Mouse (Mus musculus): ENCODE results near the gene Tyw3.
"Not testable (repeated sequence)": the region's sequence is repeated elsewhere in the genome, so short reads cannot be mapped to it uniquely, and the experiment has no call there.

Tyw3 gene

DNA sequence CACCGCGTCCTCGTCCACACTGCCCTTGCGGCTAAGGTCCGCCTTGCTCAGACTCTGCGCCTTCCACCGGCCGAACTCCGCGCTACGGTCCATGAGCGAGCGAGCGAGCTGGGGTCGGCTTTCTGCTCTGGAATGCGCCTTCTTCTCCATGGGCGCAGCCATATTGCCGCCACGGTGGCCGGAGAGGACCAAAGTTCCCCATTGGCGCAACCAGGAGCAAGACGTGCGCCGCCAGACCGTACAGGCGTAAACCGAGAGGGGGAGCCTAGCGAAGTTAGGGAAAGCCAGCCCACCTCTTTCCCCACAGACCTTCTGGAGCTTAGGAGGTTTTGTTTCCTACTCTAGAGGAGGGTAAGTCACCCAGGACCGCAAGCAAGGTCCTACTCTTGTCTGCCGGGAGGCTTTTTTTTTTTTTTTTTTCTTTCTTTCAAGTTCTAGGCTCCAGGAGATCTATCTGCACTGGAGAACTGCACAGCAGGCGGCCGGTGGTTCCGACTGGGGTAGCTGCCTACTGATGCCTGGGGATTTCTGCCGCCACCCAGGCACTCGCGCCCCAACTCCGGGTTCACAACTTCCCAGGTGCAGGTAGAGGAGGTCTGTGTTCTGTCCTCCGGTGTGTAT lies at the start of gene Tyw3:
TSS of gene Tyw3 (minus strand) at position 171 of the 621 bp plus-strand sequence.
- DNase-seq: peak; percentile 96 to 97

DNA sequence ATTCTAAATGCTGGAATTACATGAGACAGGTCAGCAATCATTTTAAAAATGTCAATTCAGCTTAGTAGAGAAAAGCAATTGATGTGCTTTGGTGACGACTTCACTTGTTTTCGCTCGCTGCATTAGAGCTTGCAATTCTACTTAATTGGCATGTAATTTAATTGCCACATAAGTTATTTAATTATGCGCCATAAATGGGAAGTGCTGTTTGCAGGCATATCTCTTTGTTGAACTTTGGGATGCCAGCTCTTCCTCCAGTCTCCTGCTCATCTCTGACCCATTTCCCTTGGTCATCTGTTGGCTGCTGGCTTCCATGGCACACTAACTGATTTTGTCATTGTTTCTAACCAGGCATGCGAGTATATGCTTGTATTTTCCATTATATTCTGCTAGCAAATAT lies 36.2 kb upstream of the Tyw3 start:
- no peak for DNase-seq

DNA sequence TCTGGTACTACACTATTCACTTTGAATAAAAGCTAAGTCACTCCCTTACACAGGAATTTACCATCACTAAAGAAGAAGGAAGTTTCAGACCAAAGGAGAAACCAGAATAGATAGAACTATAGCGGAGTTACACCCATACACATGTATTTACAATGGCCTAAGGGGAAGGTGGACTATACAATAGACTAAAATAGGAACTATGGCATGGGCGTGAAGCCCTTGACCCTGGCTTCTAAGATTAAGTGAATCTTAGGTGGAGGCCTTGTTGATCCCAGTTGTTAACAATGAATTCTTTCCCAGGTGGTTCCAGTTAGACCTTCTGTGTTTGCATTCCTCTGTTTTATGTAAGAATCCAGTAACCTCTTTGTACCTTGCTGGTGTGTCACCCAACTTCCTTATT lies 34.4 kb upstream of the Tyw3 start:
- not testable (repeated sequence) for DNase-seq

DNA sequence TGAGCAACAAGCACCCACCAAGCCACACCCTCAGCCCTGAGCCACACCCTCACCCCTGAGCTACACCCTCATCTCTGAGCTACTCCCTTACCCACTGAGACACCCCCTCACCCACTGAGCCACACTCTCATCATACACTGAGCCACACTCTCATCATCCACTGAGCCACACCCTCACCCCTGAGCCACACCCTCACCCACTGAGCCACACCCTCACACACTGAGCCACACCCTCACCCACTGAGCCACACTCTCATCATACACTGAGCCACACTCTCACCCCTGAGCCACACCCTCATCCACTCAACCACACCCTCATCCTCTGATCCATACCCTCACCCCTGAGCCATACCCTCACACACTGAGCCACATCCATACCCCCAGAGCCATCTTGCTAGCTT lies 31.4 kb upstream of the Tyw3 start:
- DNase-seq: no peak

DNA sequence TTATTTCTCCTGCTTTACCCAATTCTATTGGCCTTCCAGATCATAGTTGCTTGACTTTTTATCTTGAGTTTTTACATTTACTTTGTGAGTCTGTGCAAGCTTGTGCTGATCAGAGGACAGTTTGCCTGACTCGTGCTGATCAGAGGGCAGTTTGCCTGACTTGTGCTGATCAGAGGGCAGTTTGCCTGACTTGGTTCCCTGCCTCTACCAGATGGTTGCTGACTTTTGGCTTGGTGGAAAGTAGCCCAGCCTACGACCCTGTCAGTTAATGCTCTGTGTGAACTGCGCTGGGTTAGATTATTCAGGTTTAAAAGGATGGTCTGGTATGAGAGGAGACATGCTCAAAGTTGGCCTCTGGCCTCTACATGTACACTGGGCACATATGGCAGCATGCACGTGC lies 19.2 kb upstream of the Tyw3 start:
- DNase-seq: no peak

DNA sequence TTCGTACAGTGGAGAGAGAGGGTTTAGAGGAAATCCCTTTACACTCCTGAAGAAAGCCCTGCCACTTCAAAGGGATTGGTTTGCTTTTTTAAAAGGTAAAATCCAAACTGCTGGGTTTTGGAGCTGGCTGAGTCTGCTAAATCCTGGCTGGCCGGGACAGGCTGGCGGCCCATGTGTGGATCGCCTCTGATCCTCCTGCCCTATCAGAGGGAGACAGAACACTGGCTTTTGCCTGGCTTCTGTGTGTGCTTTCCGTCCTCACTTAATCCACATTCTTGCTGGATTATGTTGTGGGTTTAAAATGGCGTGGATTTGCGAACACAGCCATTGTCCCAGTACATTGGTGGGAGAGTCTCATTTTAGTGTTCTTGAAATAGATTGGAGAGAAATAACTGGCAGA lies 18.4 kb upstream of the Tyw3 start:
- no peak for DNase-seq

DNA sequence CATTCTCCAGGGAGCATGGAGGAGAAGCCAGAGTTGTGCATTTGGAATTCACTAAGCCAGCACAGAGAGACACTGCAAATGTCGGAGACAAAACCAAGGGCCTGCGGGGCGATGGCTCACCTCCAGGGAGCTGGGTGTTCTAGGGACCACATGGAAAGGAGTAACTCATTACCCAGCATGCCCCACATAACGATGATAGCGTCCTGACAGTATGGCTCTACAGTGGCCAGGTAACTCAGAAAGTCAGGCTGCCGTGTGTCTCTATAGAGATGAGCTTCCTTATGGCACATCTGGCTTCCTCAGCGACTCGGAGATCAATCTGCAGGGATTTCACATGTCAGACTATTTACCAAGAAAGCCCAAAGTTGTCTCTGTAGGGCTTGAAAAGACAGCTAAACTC lies 17.9 kb upstream of the Tyw3 start:
- no peak for DNase-seq

DNA sequence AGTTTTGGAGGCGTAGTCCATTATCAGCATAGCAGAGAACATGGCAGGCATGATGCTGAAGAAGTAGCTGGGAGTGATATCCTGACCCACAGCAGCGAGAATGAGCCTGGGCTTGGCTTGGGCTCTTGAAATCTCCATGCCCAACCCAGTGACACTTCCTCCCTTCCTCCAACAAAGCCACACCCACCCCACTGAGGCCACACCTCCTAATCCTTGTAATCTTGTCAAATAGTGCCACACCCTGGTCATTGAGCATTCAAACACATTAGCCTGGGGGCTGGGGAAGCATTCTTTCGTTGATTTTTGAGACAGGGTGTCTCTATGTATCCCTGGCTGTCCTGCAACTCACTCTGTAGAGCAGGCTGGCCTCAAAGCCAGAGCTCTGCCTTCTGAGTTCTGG lies 15.0 kb upstream of the Tyw3 start:
- peak in 1 of 2 experiments; percentile 7 for DNase-seq

DNA sequence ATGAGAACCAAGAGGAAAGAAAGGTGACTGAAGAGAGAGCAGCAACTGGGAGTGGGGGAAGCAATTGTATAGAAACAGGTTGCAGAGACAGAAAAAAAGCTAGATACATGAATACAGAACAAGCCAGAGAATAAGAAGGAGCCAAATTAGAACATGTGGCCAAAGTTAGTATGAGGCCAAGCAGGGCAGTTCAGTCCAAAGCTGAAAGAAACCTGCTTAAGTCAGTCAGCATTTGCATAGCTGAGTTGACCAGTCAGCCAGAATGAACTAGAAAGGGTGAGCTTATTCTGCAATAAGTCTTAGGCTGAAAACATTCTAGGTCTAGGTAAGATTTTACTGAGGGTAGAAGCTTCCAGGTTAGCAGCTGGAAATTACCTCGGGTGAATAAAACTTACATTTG lies 11.0 kb upstream of the Tyw3 start:
- no peak for DNase-seq

DNA sequence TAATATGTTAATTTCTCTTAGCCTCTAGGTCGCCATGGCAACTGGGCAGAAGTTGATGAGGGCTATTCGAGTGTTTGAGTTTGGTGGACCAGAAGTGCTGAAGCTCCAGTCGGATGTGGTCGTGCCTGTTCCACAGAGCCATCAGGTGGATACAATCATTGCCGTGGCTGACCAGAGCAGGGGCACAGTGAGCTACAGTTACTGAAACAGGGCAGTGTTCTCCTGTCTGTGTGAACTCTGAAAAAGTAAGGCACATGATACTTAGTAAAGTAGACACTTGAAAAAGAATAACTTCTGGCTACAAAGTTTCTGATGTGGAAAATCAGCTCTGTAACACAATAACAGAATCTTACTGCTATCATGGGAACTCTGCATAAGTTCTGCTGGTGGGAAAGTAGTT lies 8.0 kb upstream of the Tyw3 start:
- no peak for DNase-seq

DNA sequence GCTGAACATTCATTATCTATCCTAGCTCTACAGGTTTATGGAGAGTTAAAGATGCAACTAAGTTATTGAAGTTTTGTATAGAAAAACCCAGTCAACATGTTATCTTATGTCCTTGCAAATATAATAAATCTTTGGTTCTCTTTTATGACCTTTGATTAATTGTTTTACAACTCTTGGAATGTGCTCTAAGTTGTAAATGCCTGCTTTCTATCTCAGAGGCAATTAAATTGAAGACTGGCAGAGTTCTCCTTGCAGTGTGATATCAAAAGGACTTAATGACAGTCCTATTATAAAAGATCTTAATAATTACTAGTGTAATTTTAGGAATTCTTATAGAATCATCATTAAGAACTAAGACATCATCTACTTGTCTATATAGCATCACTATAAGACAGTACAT lies 5.2 kb upstream of the Tyw3 start:
- DNase-seq: no peak

DNA sequence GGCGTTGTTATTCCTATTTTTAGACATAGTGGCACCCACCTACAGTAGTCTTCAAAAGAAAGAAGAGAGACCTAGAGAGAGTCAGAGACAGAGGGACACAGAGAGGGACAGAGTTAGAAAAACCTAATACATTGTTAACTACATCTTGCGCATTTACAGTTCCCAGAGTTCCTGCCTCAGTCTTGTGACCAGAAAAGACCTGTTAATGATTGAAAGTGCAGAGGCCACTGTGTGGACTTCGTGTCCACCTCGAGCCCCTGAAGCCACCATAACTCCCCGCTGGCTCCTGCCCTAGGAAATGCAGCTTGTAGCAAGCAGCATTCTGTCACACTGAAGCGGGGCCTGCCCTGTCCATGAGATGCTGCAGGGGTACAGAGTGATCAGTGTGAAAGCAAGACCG lies 657 bp upstream of the Tyw3 start:
- no peak for DNase-seq

DNA sequence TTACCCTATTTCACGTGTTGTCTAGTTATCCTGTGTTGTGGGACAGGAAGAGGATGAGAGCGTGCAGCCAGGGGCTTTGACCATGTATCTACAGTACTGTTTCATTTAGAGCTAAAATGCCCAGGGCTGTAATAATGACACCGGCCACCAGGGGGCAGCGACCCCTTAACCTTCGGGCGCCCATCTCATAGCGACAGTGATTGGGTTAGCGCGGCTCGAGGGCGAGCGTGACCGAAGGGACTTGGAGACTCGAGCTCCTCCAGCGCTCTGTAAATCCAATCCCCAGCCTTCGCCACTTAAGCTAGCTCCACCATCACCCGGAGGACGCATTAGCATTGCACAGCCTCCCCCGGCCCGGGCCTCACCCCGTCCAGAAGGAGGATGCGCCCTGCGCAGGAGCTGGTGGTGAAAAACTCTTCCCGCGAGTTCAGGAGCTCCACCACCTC lies 393 bp downstream of the Tyw3 start, which contains the start of gene Cryz:
TSS of gene Cryz (plus strand) at position 224 of the 446 bp plus-strand sequence.
- peak; percentile 86 to 87 for DNase-seq

DNA sequence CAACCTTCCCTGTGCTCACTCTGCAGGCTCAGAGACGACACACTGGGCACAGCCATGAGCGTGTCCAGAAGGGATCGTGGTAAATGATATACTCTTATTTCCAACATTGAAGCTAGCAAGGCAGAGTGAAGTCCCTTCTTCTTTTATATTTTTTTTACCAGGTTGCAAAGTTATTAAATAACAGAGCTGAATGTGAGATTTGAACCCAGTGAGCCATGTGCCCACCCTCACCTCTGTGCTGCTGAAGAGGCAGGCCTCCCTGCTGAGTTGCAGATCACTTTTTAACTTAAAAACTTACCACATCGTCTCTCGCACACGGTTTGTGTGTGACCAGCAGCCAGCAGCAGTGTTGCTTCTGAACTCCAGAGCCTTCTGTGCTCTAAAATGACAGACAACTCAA lies 2.7 kb downstream of the Tyw3 start:
- no peak for DNase-seq

DNA sequence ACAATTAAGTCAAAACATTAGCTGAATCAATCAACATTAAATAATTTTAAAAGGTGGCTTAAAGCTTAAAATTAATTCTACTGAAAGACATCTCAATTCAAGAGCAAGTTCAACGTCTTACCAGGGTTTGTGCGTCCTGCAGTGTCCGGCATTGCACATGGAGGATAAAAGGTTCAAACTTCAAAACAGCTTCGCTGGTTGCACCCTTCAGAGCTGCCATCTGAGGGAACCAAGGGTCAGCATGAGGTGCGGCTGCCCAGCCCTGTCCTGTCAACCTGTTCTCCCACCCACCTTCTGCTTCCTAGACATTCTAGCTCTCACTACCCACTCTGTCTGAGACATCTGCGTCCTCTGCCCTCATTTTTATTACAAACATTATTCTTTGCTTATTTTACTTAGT lies 3.3 kb downstream of the Tyw3 start:
- no peak for DNase-seq

DNA sequence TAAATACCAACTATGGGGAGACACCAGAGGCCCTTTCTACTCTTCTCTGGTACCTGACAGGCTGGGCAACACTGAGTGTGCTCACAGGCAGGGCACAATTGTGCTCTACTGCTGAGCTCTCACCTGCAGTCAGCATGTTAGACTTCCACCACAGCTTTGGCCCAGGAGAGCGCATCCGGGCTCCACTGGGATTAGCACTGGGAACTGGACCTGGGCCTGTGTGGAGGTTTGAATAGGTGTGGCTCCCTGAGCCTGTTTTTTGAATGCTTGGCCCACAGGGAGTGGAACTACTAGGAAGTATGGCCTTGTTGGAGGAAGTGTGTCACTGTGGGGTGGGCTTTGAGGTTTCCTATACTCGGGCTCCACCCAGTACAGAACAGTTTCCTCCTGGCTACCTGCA lies 5.3 kb downstream of the Tyw3 start:
- DNase-seq: no peak

DNA sequence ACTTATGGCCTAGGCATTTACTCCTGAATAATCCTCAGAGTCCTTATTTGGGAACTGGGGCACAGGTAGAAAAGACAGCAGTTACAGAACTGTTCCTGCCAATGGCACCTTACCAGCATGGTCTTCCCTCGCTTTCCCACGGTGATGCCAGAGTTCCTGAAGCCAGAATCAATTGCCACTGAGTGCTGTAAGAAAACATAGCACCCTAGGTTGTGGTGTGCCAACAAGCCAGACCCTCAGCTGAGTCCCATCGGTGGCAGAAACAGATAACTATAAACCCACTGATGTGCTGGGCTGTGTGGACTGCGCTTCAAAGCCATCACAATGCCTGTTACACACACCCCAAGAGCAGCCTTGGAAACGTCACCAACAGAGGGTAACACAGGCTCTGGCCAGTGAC lies 5.9 kb downstream of the Tyw3 start:
- DNase-seq: no peak

DNA sequence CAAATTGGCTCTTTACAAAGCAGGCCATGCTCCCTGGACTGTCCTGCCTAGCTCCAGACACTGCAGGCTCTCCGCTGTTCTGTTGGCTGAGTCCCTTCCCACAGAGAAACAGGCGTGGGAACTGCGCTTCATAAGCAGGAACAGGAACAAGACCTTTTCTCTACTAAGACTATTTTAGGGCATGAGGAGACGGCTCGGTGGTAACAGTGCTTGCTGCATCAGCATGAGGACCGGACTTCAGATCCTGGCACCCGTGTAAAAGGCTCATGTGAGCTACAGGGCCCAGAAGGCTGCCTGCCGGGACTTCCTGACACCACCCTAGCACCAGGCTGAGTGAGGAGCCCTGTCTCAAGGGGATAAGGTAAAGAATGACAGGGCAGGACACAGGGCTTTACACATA lies 12.6 kb downstream of the Tyw3 start:
- DNase-seq: no peak

DNA sequence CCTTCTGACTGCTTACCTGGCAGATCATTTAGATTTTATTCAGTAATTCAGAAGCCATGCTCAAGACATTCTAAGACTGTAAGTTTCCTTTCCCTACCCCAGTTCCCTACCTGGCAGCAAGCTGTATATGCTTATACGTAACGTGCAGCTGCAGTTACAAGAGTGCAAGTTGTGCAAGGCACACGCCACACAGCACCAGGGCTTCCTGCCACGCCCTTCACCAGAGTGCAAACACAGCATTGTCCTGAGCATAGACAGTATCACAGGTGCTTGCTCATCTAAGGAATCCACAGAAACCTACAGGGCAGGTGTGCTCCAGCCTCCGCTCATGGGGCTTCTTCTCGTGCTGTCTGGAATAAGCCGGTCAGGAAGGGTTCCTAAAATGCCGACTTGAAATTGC lies 19.0 kb downstream of the Tyw3 start:
- no peak for DNase-seq

DNA sequence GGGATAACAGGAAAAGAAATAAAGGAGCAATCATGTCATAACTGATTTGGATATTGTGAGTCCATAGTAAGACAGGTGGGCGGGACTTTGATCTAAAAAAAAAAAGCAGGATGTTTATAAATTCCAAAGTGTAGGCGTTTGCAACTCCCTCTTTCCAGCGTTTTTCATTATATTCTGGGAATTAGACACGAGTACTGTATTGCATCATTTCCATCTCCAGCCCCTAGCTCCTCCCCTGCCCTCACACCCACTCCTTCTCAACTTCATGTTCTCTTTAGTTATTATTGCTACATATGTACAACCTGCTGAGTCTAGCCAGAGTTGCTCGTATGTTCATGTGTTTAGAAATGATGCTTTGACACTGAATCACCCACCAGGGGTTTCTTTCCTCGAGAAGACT lies 23.2 kb downstream of the Tyw3 start:
- peak in 1 of 2 experiments; percentile 7 for DNase-seq

DNA sequence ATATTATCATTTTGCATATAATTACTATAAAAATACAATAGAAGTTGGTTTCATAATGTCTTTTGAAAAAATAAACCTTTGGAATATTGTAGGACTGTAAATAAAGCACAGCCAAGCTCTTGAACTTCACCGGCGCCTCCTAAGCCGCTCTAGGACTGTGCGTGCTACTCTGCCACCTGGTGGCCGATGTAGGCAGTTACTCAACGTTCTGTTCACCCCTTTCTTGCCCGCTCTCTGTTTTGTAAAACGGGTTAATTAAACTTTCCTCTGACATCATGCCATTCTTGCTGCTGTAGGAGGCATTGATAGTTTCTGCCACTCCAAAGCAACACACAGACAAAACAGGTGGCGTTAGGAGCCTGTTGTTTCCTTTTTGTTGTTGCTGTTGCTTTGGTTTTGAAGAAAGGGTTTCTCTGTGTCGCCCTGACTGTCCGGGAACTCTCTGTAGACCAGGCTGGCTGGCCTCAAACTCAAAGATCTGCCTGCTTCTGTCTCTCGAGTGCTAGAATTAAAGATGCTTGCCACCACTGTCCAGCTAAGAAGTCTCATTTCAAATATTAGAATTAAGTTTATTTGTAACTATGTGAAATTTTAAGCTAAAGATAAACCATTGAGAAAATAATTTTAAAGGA lies 24.4 kb downstream of the Tyw3 start:
- peak; percentile 36 to 56 for DNase-seq

DNA sequence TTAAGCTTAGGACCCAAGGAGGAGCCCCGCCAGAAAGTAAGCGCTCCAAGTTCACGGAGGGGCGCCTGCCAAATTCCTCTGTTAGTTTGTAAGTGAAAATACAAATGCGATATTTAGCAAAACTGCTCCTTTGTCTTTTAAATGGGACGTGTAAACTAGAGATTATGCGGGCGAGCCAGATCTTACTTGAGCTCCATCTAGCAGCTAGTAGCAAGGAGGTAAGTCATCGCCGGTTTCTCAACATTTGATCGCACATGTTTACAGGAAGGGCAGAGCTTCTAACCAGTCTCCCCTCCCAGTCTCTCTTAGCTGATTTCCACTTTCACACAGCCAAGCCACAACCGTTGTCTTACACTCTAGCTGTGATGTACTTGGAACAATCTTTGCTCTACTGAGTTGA lies 26.1 kb downstream of the Tyw3 start:
- DNase-seq: no peak

DNA sequence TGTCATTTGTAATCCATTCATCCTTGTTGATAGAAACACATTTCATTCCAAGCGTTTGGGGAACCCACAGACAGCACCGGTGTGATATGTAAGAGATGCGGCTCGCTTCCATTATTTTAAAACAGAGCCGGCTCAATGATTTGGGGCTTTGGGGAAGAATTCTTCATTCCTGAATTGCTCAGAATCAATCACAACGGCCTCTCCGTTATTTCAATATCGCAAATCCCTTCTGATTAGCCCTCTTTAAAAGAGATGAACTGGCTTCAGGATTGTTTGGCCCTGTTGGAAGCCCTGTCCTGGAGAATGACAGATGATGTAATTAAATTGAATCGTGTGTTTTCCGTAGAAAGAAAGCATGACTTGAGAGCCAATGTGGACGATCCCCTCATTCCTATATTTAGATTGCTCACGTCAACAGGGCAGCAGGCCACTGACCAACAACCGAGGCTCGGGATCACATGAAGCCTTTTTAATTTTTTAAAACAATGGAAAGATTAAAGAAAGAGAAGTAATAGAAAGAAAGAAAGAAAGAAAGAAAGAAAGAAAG lies 26.8 kb downstream of the Tyw3 start:
- DNase-seq: no peak

DNA sequence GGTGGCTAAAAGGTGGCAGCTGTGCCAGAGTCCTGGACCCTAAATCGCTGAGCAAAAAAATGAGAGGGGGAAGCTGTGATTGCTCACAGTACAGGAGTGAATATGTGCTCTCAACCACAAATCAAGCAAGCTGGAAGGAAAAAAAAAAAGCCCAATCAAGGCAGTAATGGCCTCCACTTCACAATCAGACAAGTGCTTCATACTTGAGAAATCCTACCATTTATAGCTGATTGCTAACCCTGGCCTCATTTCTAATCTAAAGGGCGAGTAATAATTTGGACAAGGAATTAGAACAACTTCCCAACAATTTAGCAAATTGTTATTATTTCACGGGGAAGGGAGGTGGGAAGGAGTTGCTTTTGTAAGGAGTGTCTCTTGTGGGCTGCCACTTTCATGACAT lies 31.5 kb downstream of the Tyw3 start:
- no peak for DNase-seq

DNA sequence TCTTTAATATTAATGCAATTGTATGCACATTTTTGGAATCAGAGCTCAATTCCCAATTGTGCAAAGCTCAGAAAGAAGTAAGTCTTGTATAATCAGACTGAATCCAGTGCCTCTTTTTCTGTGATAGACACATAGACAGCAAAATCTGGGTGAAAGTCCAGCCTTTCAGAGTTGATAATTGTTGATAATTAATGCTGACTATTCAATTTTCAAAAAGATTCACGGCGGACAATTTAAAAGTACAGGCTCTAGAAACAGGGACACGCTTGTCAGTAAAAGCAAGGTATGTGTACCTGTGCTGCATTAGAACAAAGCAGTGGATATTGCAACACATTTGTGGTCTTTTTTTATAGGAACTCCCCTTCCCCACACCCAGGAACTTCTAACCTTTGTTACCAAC lies 34.7 kb downstream of the Tyw3 start:
- DNase-seq: no peak
